Mouse (Mus musculus): ENCODE results near the gene Sdk1. TPM values are rescaled to one million over a fixed set of nuclear protein-coding genes. Genes with fewer than 3 reads are reported as not detected.

Gene Sdk1
- polyA plus RNA-seq, 1 experiment, result 1.6 TPM

DNA sequence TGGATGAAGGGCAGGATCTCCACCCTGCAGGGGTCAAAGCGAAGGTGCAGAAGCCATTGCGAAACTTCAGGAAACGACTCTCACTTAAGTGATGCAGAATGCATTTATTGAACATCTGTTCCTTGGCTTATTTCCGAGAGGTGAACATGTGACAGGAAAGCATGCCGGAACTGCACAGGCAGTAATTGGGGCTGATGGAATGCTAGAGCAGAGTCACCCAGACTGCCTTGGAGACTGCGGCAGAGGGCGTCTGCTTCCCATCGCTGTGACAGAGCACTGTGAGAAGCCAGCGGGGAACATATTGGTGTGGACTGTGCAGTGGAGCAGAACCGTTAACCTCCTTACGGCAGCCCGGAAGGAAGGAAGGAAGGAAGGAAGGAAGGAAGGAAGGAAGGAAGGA, 783.2 kb downstream of the Sdk1 start:
- no peaks in the 10 kb centered on the region for H3K36me3 ChIP-seq (ENCODE audit: control insufficient read depth, insufficient read depth, low read length, poor library complexity, severe bottlenecking)
- no peak overlapping the region for H3K9ac ChIP-seq (ENCODE audit: low read depth, poor library complexity, severe bottlenecking)
- TF ChIP-seq POLR2A (IDR thresholded peaks at IDR 0.05; ENCODE audit: insufficient read depth, low read length) (no peak), EP300 (IDR thresholded peaks at IDR 0.05; ENCODE audit: insufficient read depth, low read depth, low read length) (no peak), CTCF (IDR thresholded peaks at IDR 0.05; ENCODE audit: low read depth, low read length) (no peak)
- no peak overlapping the region for H3K4me3 ChIP-seq (ENCODE audit: low read depth, low read length)
- no peaks in the 10 kb centered on the region for H3K4me1 ChIP-seq (ENCODE audit: control insufficient read depth, insufficient read depth, low read length)
- no peak overlapping the region for H3K27ac ChIP-seq (ENCODE audit: insufficient read depth, low read length)
- no peaks in the 10 kb centered on the region for H3K27me3 ChIP-seq (ENCODE audit: control insufficient read depth, insufficient read depth, low read length, poor library complexity, severe bottlenecking)
- no peaks in the 10 kb centered on the region for H3K9me3 ChIP-seq (replicated peaks; ENCODE audit: control insufficient read depth, insufficient read depth, low read length, poor library complexity, severe bottlenecking)

DNA sequence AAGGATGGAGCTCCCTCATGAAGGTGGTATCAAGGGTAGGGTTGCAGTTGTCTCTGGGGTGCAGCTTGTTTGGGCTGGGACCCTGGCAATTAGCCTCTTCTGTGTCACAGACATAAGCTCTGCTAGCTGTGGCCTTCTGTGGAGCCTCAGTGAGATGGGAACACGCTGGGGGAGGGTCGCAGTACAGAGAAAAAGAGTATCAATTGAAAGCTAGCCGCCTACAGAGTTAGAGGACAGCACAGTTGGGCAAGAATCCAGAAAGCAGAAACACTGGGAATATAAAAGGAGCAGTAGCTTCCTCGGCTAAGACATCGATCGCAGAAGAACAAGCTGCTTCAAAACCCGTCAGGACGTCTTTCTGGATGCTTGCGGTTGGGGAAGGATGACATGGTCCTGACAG, 795.2 kb downstream of the Sdk1 start:
- Histone ChIP-seq H3K9me3 (replicated peaks; ENCODE audit: control insufficient read depth, insufficient read depth, low read length, poor library complexity, severe bottlenecking) (no peaks in the 10 kb centered on the region), H3K9ac (ENCODE audit: low read depth, poor library complexity, severe bottlenecking) (no peak overlapping the region), H3K4me1 (ENCODE audit: control insufficient read depth, insufficient read depth, low read length) (no peaks in the 10 kb centered on the region), H3K27ac (ENCODE audit: insufficient read depth, low read length) (no peak overlapping the region), H3K36me3 (ENCODE audit: control insufficient read depth, insufficient read depth, low read length, poor library complexity, severe bottlenecking) (no peaks in the 10 kb centered on the region), H3K27me3 (ENCODE audit: control insufficient read depth, insufficient read depth, low read length, poor library complexity, severe bottlenecking) (no peaks in the 10 kb centered on the region), H3K4me3 (ENCODE audit: low read depth, low read length) (no peak overlapping the region)
- TF ChIP-seq POLR2A (IDR thresholded peaks at IDR 0.05; ENCODE audit: insufficient read depth, low read length) (no peak), CTCF (IDR thresholded peaks at IDR 0.05; ENCODE audit: low read depth, low read length) (no peak), EP300 (IDR thresholded peaks at IDR 0.05; ENCODE audit: insufficient read depth, low read depth, low read length) (no peak)

DNA sequence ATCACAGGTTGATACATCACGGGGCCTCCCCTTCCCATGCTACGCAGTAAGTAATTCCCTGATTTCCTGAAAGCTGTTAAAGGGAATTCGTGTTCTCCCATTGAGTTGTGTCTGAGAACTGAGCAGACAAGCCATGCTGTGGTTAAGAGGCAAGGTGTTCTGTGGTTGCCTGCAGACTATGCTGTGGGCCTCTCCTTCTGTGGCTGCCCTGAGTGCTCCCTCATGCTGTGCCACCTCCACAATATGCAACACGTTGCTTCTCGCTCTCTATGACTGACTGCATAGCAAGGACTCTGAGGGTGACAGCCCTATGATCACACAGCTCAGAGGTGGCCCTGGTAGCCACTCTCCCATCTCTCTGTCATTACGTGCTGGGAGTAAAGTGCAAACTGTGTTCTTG, 797.9 kb downstream of the Sdk1 start:
- Histone ChIP-seq H3K9ac (ENCODE audit: low read depth, poor library complexity, severe bottlenecking) (no peak overlapping the region), H3K4me1 (ENCODE audit: control insufficient read depth, insufficient read depth, low read length) (no peaks in the 10 kb centered on the region), H3K27me3 (ENCODE audit: control insufficient read depth, insufficient read depth, low read length, poor library complexity, severe bottlenecking) (no peaks in the 10 kb centered on the region), H3K36me3 (ENCODE audit: control insufficient read depth, insufficient read depth, low read length, poor library complexity, severe bottlenecking) (no peaks in the 10 kb centered on the region), H3K27ac (ENCODE audit: insufficient read depth, low read length) (no peak overlapping the region), H3K9me3 (replicated peaks; ENCODE audit: control insufficient read depth, insufficient read depth, low read length, poor library complexity, severe bottlenecking) (no peaks in the 10 kb centered on the region), H3K4me3 (ENCODE audit: low read depth, low read length) (no peak overlapping the region)
- TF ChIP-seq EP300 (IDR thresholded peaks at IDR 0.05; ENCODE audit: insufficient read depth, low read depth, low read length) (no peak), POLR2A (IDR thresholded peaks at IDR 0.05; ENCODE audit: insufficient read depth, low read length) (no peak), CTCF (IDR thresholded peaks at IDR 0.05; ENCODE audit: low read depth, low read length) (no peak)

DNA sequence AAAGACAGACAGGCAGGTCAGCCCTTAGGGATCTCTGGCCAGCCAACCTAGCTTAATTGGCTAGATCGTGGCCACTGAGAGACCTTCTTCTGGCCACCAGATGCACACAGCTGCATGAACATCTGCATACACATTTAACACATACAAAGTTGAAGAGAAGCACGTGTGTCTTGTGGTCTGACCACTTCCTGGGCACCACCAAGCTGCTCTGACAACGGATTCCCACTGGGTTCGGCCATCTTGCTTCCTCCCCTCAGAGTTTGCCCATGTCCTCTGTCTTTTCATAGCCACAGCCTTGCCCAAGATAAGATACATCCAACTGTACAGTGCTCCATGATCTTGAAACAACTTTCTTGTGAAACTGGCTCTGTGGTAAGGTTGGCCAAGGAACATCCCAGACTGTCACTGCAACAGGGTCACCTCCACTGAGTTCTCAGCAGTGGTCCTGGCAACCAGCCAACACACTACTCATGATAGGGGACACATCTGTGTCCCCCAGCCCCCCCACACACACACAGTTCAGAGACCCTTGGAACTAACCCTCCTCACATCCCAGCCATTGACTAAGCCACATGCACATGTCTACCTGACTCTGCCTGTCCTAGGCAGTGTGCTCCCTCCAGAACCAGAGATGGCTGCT, 798.7 kb downstream of the Sdk1 start:
- H3K4me1 ChIP-seq (ENCODE audit: control insufficient read depth, insufficient read depth, low read length), result no peaks in the 10 kb centered on the region

DNA sequence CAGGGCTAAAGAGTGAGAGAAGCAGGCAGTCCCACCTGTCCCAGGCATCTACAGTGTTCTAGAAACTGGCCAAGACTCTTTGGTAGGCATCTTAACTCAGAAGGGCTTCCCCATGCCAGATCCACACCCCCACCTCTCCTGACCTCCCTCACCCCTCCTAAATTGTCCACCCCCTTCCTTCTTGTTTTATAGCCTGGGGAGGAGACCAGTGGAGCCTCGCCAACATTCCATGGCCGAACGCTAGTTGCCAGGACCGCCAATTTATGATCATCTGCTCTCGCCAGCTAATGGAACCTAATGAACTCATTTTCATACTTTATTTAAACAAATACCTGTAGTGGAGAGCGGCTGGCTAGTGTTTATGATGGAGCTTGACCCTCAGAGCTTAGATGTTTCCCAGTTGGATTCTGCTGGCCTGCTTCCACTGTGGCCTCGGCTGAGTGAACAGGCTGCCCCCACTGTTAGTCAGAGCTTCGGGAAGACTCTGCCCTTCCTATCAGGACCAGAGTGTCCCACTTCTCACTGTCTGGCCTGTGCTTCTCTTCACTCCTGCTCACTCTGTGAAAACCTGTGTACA, 800.0 kb downstream of the Sdk1 start:
- Histone ChIP-seq H3K9me3 (replicated peaks; ENCODE audit: control insufficient read depth, insufficient read depth, low read length, poor library complexity, severe bottlenecking) (no peaks in the 10 kb centered on the region), H3K4me1 (ENCODE audit: control insufficient read depth, insufficient read depth, low read length) (no peaks in the 10 kb centered on the region), H3K27me3 (ENCODE audit: control insufficient read depth, insufficient read depth, low read length, poor library complexity, severe bottlenecking) (no peaks in the 10 kb centered on the region), H3K27ac (ENCODE audit: insufficient read depth, low read length) (no peak overlapping the region), H3K4me3 (ENCODE audit: low read depth, low read length) (no peak overlapping the region), H3K36me3 (ENCODE audit: control insufficient read depth, insufficient read depth, low read length, poor library complexity, severe bottlenecking) (no peaks in the 10 kb centered on the region), H3K9ac (ENCODE audit: low read depth, poor library complexity, severe bottlenecking) (no peak overlapping the region)
- TF ChIP-seq EP300 (IDR thresholded peaks at IDR 0.05; ENCODE audit: insufficient read depth, low read depth, low read length), result no peak
- no peak for TF ChIP-seq POLR2A (IDR thresholded peaks at IDR 0.05; ENCODE audit: insufficient read depth, low read length)
- TF ChIP-seq CTCF (IDR thresholded peaks at IDR 0.05; ENCODE audit: low read depth, low read length), result no peak

More for the DNA sequence above, 798.7 kb downstream of the Sdk1 start:
- Histone ChIP-seq H3K27ac (ENCODE audit: insufficient read depth, low read length) (no peak overlapping the region), H3K36me3 (ENCODE audit: control insufficient read depth, insufficient read depth, low read length, poor library complexity, severe bottlenecking) (no peaks in the 10 kb centered on the region), H3K9ac (ENCODE audit: low read depth, poor library complexity, severe bottlenecking) (no peak overlapping the region), H3K9me3 (replicated peaks; ENCODE audit: control insufficient read depth, insufficient read depth, low read length, poor library complexity, severe bottlenecking) (no peaks in the 10 kb centered on the region), H3K27me3 (ENCODE audit: control insufficient read depth, insufficient read depth, low read length, poor library complexity, severe bottlenecking) (no peaks in the 10 kb centered on the region), H3K4me3 (ENCODE audit: low read depth, low read length) (no peak overlapping the region)
- no peak for TF ChIP-seq EP300 (IDR thresholded peaks at IDR 0.05; ENCODE audit: insufficient read depth, low read depth, low read length)
- TF ChIP-seq POLR2A (IDR thresholded peaks at IDR 0.05; ENCODE audit: insufficient read depth, low read length), result no peak
- no peak for TF ChIP-seq CTCF (IDR thresholded peaks at IDR 0.05; ENCODE audit: low read depth, low read length)

DNA sequence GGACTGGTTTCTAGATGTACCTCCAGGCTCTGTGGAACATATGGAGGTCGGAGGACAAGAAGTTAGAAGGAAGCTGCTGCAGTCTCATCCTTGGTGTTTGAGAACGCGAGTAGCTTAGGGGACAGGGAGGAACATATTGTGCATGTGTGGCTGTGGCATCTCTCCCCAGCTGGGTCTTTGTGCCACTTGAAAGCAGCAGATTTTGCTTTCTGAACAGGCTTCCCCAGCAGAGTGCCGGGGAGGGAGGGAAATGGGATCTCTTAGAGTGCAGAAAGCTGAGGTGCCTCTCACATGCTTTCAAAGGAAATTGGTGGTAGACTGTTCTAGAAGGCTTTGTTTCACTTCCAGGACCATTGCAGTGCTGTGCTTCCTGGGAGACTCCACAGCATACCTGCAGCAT, 820.5 kb downstream of the Sdk1 start:
- Histone ChIP-seq H3K9ac (ENCODE audit: low read depth, poor library complexity, severe bottlenecking) (no peak overlapping the region), H3K27ac (ENCODE audit: insufficient read depth, low read length) (no peak overlapping the region), H3K4me3 (ENCODE audit: low read depth, low read length) (no peak overlapping the region), H3K9me3 (replicated peaks; ENCODE audit: control insufficient read depth, insufficient read depth, low read length, poor library complexity, severe bottlenecking) (0 out of 2 replicates have a peak, but pooled peaks cover 11% of the 10 kb centered on the region), H3K4me1 (ENCODE audit: control insufficient read depth, insufficient read depth, low read length) (no peaks in the 10 kb centered on the region), H3K27me3 (ENCODE audit: control insufficient read depth, insufficient read depth, low read length, poor library complexity, severe bottlenecking) (no peaks in the 10 kb centered on the region), H3K36me3 (ENCODE audit: control insufficient read depth, insufficient read depth, low read length, poor library complexity, severe bottlenecking) (no peaks in the 10 kb centered on the region)
- no peak for TF ChIP-seq EP300 (IDR thresholded peaks at IDR 0.05; ENCODE audit: insufficient read depth, low read depth, low read length)
- TF ChIP-seq POLR2A (IDR thresholded peaks at IDR 0.05; ENCODE audit: insufficient read depth, low read length), result no peak
- TF ChIP-seq CTCF (IDR thresholded peaks at IDR 0.05; ENCODE audit: low read depth, low read length), result no peak
